Mouse (Mus musculus) midbrain, embryonic 16.5 days (tissue): ENCODE results near the gene Hist1h2bc. TPM values are rescaled to one million over a fixed set of nuclear protein-coding genes. Genes with fewer than 3 reads are reported as not detected.
A peak's percentile ranks its signal among the peaks of the same experiment; 100 is the strongest.
"Not testable (repeated sequence)": the region's sequence is repeated elsewhere in the genome, so short reads cannot be mapped to it uniquely, and the experiment has no call there.

Experiments used
- ATAC-seq: fragments of 200-750 bp; cut with Nextera tagmentation; 2 replicates; pipeline ENCODE4 v1.8.0; 2017; ENCODE audit warnings: moderate TSS enrichment
- H3K27ac ChIP-seq: fragments of 300-500 bp; sonication (generic); 2 replicates; pipeline ENCODE4 v1.5.1; 2014; ENCODE audit warnings: mild to moderate bottlenecking, low read length, mixed read lengths
- H3K27me3 ChIP-seq: fragments of 300-500 bp; sonication (generic); 2 replicates; pipeline ENCODE4 v1.6.1; 2014; ENCODE audit warnings: low read depth, low read length, mixed read lengths; ENCODE audit not compliant: control insufficient read depth, insufficient read depth
- H3K36me3 ChIP-seq: fragments of 300-500 bp; sonication (generic); 2 replicates; pipeline ENCODE4 v1.6.1; 2014; ENCODE audit warnings: mild to moderate bottlenecking, low read length, moderate library complexity, mixed read lengths; ENCODE audit not compliant: control insufficient read depth, insufficient read depth
- H3K4me1 ChIP-seq: fragments of 300-500 bp; sonication (generic); 2 replicates; pipeline ENCODE4 v1.6.1; 2014; ENCODE audit warnings: mild to moderate bottlenecking, low read length, mixed read lengths; ENCODE audit not compliant: control insufficient read depth, insufficient read depth
- H3K4me2 ChIP-seq: fragments of 300-500 bp; sonication (generic); 2 replicates; pipeline ENCODE4 v1.6.1; 2014; ENCODE audit warnings: mild to moderate bottlenecking, low read length, mixed read lengths
- H3K4me3 ChIP-seq: fragments of 300-500 bp; sonication (generic); 2 replicates; pipeline ENCODE4 v1.5.1; 2014; ENCODE audit warnings: low read depth, mild to moderate bottlenecking, low read length, moderate library complexity, mixed read lengths
- H3K9ac ChIP-seq: fragments of 300-500 bp; sonication (generic); 2 replicates; pipeline ENCODE4 v1.6.1; 2014; ENCODE audit warnings: low read depth, low read length, mixed read lengths
- H3K9me3 ChIP-seq: fragments of 300-500 bp; sonication (generic); replicated peaks from 2 replicates; pipeline ENCODE4 v1.6.1; 2014; ENCODE audit warnings: mild to moderate bottlenecking, low read length, mixed read lengths; ENCODE audit not compliant: control insufficient read depth, poor library complexity, severe bottlenecking
- WGBS: fragments of 180-500 bp; shearing (Covaris S2); extraction: QIAGEN DNeasy Blood & Tissue Kit; methylation state at CpG from one replicate; pipeline ENCODE4 v1.1.7; 2014; 5-methylcytosine and 5-hydroxymethylcytosine counted together
- polyA plus RNA-seq: library from polyadenylated mRNA; unstranded; fragments of >200 nt; fragmentation: Nextera tagmentation; extraction: Ambion mirVana; gene quantifications from 2 replicates; pipeline ENCODE4 v1.2.1, GENCODE M21; 2015

The Hist1h2bc gene
- polyA plus RNA-seq: 14.9 and 17.1 TPM in 2 replicates

DNA sequence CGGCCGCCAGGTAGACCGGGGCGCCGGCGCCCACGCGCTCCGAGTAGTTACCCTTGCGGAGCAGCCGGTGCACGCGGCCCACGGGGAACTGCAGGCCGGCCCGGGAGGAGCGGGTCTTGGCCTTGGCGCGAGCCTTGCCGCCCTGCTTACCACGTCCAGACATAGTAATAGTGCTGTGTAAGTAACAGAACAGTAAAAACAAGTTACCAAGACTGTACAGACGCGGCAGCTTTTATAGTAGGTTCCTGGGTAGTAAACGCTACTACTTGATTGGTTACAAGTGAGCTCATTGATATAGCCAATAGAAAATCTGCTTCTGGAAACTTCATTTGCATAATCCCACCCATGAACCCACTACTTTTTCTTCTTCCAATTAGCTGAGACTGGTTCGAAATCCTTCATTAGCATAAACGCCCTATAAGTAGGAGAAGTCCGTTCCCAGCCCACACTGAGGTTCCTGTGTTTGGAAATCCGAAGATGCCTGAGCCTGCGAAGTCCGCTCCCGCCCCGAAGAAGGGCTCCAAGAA is at the start of gene Hist1h2bc, which contains the start of gene Hist1h2ac:
Gene Hist1h2bc, plus strand, starts transcription at position 445 of the 527 bp plus-strand sequence.
Gene Hist1h2ac, minus strand, starts transcription at position 194 of the 527 bp plus-strand sequence.
- Histone ChIP-seq H3K4me3 (peak within 1 kb of the TSS; percentile 52), H3K27me3 (no peaks in the 10 kb centered on the region), H3K27ac (peak within 1 kb of the TSS; percentile 92), H3K4me2 (peak within 1 kb of the TSS; percentile 84), H3K9ac (peak within 1 kb of the TSS; percentile 70), H3K9me3 (no peaks in the 10 kb centered on the region), H3K4me1 (peaks cover 20% of the 10 kb centered on the region), H3K36me3 (no peaks in the 10 kb centered on the region)
- WGBS: 1% methylated on average over 23 of the region's 32 CpGs
- ATAC-seq: peak; percentile 100

DNA sequence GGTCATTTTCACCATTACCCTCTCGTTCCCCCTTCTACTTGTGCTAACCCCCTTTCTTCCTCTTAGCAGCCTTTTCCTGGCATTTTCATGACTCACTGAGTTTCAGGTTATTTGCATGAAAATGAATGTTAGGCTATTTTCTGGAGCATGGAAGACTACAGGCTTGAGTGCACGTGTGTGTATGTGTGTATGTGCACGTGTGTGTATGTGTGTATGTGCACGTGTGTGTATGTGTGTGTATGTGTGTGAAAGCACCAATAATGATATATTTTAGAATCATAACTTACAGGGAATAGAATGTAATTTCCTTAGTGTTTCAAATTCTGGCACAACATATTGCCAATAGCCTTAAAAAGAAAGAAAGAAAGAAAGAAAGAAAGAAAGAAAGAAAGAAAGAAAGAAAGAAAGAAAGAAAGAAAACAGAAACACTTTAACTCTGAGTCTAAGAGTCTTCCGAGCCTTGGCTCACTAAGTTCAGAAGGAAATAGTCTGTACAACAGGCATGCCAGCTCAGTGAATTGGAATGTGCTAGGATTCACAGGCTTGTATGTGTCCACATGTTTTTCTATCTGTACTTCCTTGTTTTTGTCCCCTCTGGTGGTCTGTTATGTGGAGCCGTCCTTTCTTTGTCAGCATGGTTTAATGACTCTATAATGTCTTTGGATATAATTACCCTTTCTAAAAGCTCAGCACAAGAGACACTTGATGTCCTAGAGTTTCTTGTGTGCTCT is 24.2 kb upstream of the Hist1h2bc start:
- no peak for ATAC-seq
- Histone ChIP-seq H3K4me1 (no peaks in the 10 kb centered on the region), H3K4me2 (no peak overlapping the region), H3K4me3 (no peak overlapping the region), H3K27ac (no peak overlapping the region), H3K27me3 (no peaks in the 10 kb centered on the region), H3K9ac (no peak overlapping the region), H3K36me3 (no peaks in the 10 kb centered on the region), H3K9me3 (no peaks in the 10 kb centered on the region)
- WGBS: 74% methylated on average over 6 of the region's 6 CpGs

- Histone ChIP-seq H3K36me3 (no peaks in the 10 kb centered on the region), H3K27ac (no peak overlapping the region), H3K27me3 (no peaks in the 10 kb centered on the region), H3K4me2 (no peak overlapping the region), H3K9ac (no peak overlapping the region), H3K4me1 (no peaks in the 10 kb centered on the region), H3K9me3 (no peaks in the 10 kb centered on the region), H3K4me3 (no peak overlapping the region)
- ATAC-seq: no peak
- WGBS: 72% methylated on average over 3 of the region's 3 CpGs
These were observed 21.5 kb upstream of the Hist1h2bc start for GRCm38 (mm10) chr13:23662536-23662935.

DNA sequence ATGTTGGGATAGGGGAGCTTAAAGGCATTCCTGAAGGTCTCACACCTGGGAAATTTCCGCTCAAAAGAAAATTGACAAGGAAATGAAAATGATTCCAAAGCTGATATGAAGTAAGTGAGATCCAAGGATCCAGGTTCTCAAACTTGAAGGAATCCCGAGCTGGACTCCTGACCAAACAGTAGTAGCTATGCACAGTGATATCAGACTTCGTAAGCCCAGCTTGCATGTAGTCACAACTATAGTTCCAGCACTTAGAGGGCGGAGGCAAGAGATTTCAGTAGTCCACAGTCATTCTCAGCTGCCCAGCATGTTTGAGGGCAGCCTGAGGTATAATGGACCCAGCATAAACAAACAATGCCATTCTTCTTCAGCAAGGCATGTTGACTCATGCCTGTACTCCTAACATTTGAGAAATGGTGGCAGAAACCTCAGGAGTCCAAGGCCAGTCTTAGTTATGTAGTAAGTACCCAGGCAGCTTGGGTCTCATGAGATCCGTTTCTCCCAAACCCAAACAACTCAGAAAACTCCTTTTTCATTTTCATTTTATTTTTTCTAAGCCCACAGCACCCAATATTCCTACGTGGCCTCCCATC is 1.9 kb upstream of the Hist1h2bc start:
- Histone ChIP-seq H3K4me1 (peaks cover 20% of the 10 kb centered on the region), H3K9me3 (no peaks in the 10 kb centered on the region), H3K27ac (no peak overlapping the region), H3K27me3 (no peaks in the 10 kb centered on the region), H3K9ac (no peak overlapping the region), H3K36me3 (no peaks in the 10 kb centered on the region), H3K4me3 (no peak overlapping the region), H3K4me2 (no peak overlapping the region)
- 92% methylated on average over 6 of the region's 6 CpGs for WGBS
- ATAC-seq: no peak

GRCm38 (mm10) chr13:23682623-23682946 is 1.4 kb upstream of the Hist1h2bc start:
- Histone ChIP-seq H3K4me3 (peak overlapping the region; percentile 42; the same call in 1 of the 2 replicates), H3K27ac (peak overlapping the region; percentile 73; the same call in 1 of the 2 replicates), H3K9ac (0 out of 2 replicates have a peak overlapping the region, but pooled peaks have one; percentile 25), H3K27me3 (no peaks in the 10 kb centered on the region), H3K4me1 (peaks cover 20% of the 10 kb centered on the region), H3K36me3 (no peaks in the 10 kb centered on the region), H3K4me2 (peak overlapping the region; percentile 72), H3K9me3 (no peaks in the 10 kb centered on the region)
- WGBS: 45% methylated on average over 1 of the region's 1 CpGs
- ATAC-seq: no peak

DNA sequence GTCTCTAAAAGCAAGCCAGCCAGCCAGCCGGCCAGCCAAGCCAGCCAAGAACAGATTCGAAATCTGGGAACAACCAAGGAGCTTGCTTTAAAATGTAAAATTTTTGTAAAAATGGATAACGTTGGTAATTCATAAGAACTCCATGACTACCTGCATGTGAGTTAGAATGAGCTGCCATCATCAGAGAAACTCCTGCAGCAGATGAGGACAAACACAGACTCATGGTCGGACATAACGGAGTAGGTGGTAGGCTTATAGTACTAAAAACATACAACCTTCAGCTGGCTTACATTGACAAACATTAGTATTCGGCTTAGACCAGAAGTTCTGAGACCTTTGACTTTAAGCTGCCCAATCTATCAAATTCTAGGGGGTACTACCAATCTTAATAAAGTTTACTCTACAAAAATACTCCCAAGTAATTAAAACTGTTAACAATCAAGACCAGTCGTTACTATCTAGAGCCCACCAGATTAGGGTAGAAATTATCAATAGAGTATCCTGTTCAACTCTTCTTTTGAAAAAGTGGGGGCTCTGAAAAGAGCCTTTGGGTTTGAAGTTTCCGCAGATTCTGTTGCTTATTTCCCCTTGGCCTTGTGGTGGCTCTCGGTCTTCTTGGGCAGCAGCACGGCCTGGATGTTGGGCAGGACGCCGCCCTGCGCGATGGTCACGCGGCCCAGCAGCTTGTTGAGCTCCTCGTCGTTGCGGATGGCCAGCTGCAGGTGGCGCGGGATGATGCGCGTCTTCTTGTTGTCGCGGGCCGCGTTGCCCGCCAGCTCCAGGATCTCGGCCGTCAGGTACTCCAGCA is 848 bp upstream of the Hist1h2bc start:
- H3K36me3 ChIP-seq, H3K27me3 ChIP-seq, H3K9me3 ChIP-seq: not testable (repeated sequence)
- Histone ChIP-seq H3K9ac (peak overlapping the region; percentile 53; the same call in 1 of the 2 replicates), H3K4me1 (peaks cover 20% of the 10 kb centered on the region), H3K4me3 (peak overlapping the region; percentile 42), H3K27ac (peak overlapping the region; percentile 86), H3K4me2 (peak overlapping the region; percentile 72)
- 12% methylated on average over 12 of the region's 30 CpGs for WGBS
- peak; percentile 69 for ATAC-seq

- H3K4me3 ChIP-seq: peak overlapping the region; percentile 52
- peaks cover 20% of the 10 kb centered on the region for H3K4me1 ChIP-seq
- peak; percentile 49 for ATAC-seq
- not testable (repeated sequence) for H3K36me3 ChIP-seq, H3K9me3 ChIP-seq, H3K27me3 ChIP-seq
- 0% methylated on average over 11 of the region's 37 CpGs for WGBS
- peak overlapping the region; percentile 84 for H3K4me2 ChIP-seq
- H3K27ac ChIP-seq: peak overlapping the region; percentile 92
- peak overlapping the region; percentile 70 for H3K9ac ChIP-seq
These were observed 421 bp downstream of the Hist1h2bc start for GRCm38 (mm10) chr13:23684295-23684945.

GRCm38 (mm10) chr13:23685121-23685861 is 1.3 kb downstream of the Hist1h2bc start:
- Histone ChIP-seq H3K4me3 (peak overlapping the region; percentile 52), H3K4me1 (peaks cover 20% of the 10 kb centered on the region), H3K4me2 (peak overlapping the region; percentile 84), H3K9me3 (no peaks in the 10 kb centered on the region), H3K27ac (peak overlapping the region; percentile 92), H3K36me3 (no peaks in the 10 kb centered on the region), H3K27me3 (no peaks in the 10 kb centered on the region), H3K9ac (peak overlapping the region; percentile 70)
- 7% methylated on average over 15 of the region's 15 CpGs for whole genome bisulfite sequencing
- ATAC-seq: no peak
